Mouse (Mus musculus): ENCODE results near the gene Cdc14b. TPM values are rescaled to one million over a fixed set of nuclear protein-coding genes. Genes with fewer than 3 reads are reported as not detected.
A peak's percentile ranks its signal among the peaks of the same experiment; 100 is the strongest.

Gene Cdc14b
- polyA plus RNA-seq, 1 experiment = 0.13 TPM

- peaks cover 10% of the 10 kb centered on the region for H3K4me1 ChIP-seq
- H3K4me3 ChIP-seq (replicated peaks) = no peak overlapping the region
- TF ChIP-seq GATA1 (IDR thresholded peaks at IDR 0.05; ENCODE audit: borderline replicate concordance, low read length) (no peak), FLI1 (IDR thresholded peaks at IDR 0.05; ENCODE audit: low read length) (no peak)
- H3K9me3 ChIP-seq = no peaks in the 10 kb centered on the region
- H3K27me3 ChIP-seq (replicated peaks) = no peaks in the 10 kb centered on the region
- H3K36me3 ChIP-seq (replicated peaks; ENCODE audit: low read length) = peaks cover 18% of the 10 kb centered on the region
These were observed 91.5 kb downstream of the Cdc14b start for GRCm38 (mm10) chr13:64183583-64183982.

- H3K36me3 ChIP-seq (replicated peaks; ENCODE audit: low read length) = peaks cover 26% of the 10 kb centered on the region
- TF ChIP-seq GATA1 (IDR thresholded peaks at IDR 0.05; ENCODE audit: borderline replicate concordance, low read length) (no peak), FLI1 (IDR thresholded peaks at IDR 0.05; ENCODE audit: low read length) (no peak)
- no peak overlapping the region for H3K4me3 ChIP-seq (replicated peaks)
- no peaks in the 10 kb centered on the region for H3K9me3 ChIP-seq
- no peaks in the 10 kb centered on the region for H3K27me3 ChIP-seq (replicated peaks)
- H3K4me1 ChIP-seq = peaks cover 7% of the 10 kb centered on the region
These were observed 93.0 kb downstream of the Cdc14b start for GRCm38 (mm10) chr13:64182091-64182490.

GRCm38 (mm10) chr13:64180888-64181287, 94.2 kb downstream of the Cdc14b start:
- Histone ChIP-seq H3K27me3 (replicated peaks) (no peaks in the 10 kb centered on the region), H3K9me3 (no peaks in the 10 kb centered on the region), H3K4me3 (replicated peaks) (no peak overlapping the region), H3K4me1 (peaks cover 4% of the 10 kb centered on the region; the same call in 1 of the 2 replicates), H3K36me3 (replicated peaks; ENCODE audit: low read length) (peaks cover 26% of the 10 kb centered on the region)
- no peak for TF ChIP-seq FLI1 (IDR thresholded peaks at IDR 0.05; ENCODE audit: low read length)

- H3K27me3 ChIP-seq (replicated peaks) = no peaks in the 10 kb centered on the region
- peaks cover 4% of the 10 kb centered on the region; the same call in 1 of the 2 replicates for H3K4me1 ChIP-seq
- no peak overlapping the region for H3K4me3 ChIP-seq (replicated peaks)
- H3K36me3 ChIP-seq (replicated peaks; ENCODE audit: low read length) = peaks cover 24% of the 10 kb centered on the region
- no peaks in the 10 kb centered on the region for H3K9me3 ChIP-seq
- TF ChIP-seq FLI1 (IDR thresholded peaks at IDR 0.05; ENCODE audit: low read length) (no peak), GATA1 (IDR thresholded peaks at IDR 0.05; ENCODE audit: borderline replicate concordance, low read length) (no peak)
These were observed 94.8 kb downstream of the Cdc14b start for GRCm38 (mm10) chr13:64180300-64180699.

GRCm38 (mm10) chr13:64178746-64179652, 96.1 kb downstream of the Cdc14b start:
- no peaks in the 10 kb centered on the region for H3K27me3 ChIP-seq (replicated peaks)
- H3K4me3 ChIP-seq (replicated peaks) = no peak overlapping the region
- peaks cover 25% of the 10 kb centered on the region for H3K36me3 ChIP-seq (replicated peaks; ENCODE audit: low read length)
- peaks cover 4% of the 10 kb centered on the region; the same call in 1 of the 2 replicates for H3K4me1 ChIP-seq
- H3K9me3 ChIP-seq = no peaks in the 10 kb centered on the region
- TF ChIP-seq GATA1 (IDR thresholded peaks at IDR 0.05; ENCODE audit: borderline replicate concordance, low read length) (no peak), FLI1 (IDR thresholded peaks at IDR 0.05; ENCODE audit: low read length) (no peak)

- TF ChIP-seq GATA1 (IDR thresholded peaks at IDR 0.05; ENCODE audit: borderline replicate concordance, low read length) (no peak), FLI1 (IDR thresholded peaks at IDR 0.05; ENCODE audit: low read length) (no peak)
- no peaks in the 10 kb centered on the region for H3K27me3 ChIP-seq (replicated peaks)
These were observed 97.1 kb downstream of the Cdc14b start for GRCm38 (mm10) chr13:64178000-64178399.

GRCm38 (mm10) chr13:64169746-64170145, 105.3 kb downstream of the Cdc14b start:
- Histone ChIP-seq H3K36me3 (replicated peaks; ENCODE audit: low read length) (peaks cover 18% of the 10 kb centered on the region), H3K27me3 (replicated peaks) (no peaks in the 10 kb centered on the region), H3K9me3 (0 out of 2 replicates have a peak, but pooled peaks cover 2% of the 10 kb centered on the region), H3K4me3 (replicated peaks) (no peak overlapping the region), H3K4me1 (no peaks in the 10 kb centered on the region; the same call in 1 of the 2 replicates)
- TF ChIP-seq GATA1 (IDR thresholded peaks at IDR 0.05; ENCODE audit: borderline replicate concordance, low read length) = no peak
- no peak for TF ChIP-seq FLI1 (IDR thresholded peaks at IDR 0.05; ENCODE audit: low read length)

More at GRCm38 (mm10) chr13:64178000-64178399, 97.1 kb downstream of the Cdc14b start:
- H3K4me3 ChIP-seq (replicated peaks) = no peak overlapping the region
- H3K4me1 ChIP-seq = no peaks in the 10 kb centered on the region
- H3K36me3 ChIP-seq (replicated peaks; ENCODE audit: low read length) = peaks cover 23% of the 10 kb centered on the region
- no peaks in the 10 kb centered on the region for H3K9me3 ChIP-seq

GRCm38 (mm10) chr13:64163147-64163715, 111.9 kb downstream of the Cdc14b start:
- Histone ChIP-seq H3K4me1 (peaks cover 22% of the 10 kb centered on the region), H3K36me3 (replicated peaks; ENCODE audit: low read length) (no peaks in the 10 kb centered on the region), H3K4me3 (replicated peaks) (peak overlapping the region; percentile 97), H3K9me3 (0 out of 2 replicates have a peak, but pooled peaks cover 2% of the 10 kb centered on the region), H3K27me3 (replicated peaks) (peaks cover 6% of the 10 kb centered on the region)
- TF ChIP-seq FLI1 (IDR thresholded peaks at IDR 0.05; ENCODE audit: low read length) (no peak), GATA1 (IDR thresholded peaks at IDR 0.05; ENCODE audit: borderline replicate concordance, low read length) (no peak)

- 0 out of 2 replicates have a peak, but pooled peaks cover 2% of the 10 kb centered on the region for H3K9me3 ChIP-seq
- no peaks in the 10 kb centered on the region for H3K36me3 ChIP-seq (replicated peaks; ENCODE audit: low read length)
- TF ChIP-seq FLI1 (IDR thresholded peaks at IDR 0.05; ENCODE audit: low read length) (no peak), GATA1 (IDR thresholded peaks at IDR 0.05; ENCODE audit: borderline replicate concordance, low read length) (no peak)
- H3K4me3 ChIP-seq (replicated peaks) = peak overlapping the region; percentile 97
- H3K27me3 ChIP-seq (replicated peaks) = peaks cover 6% of the 10 kb centered on the region
- H3K4me1 ChIP-seq = peaks cover 22% of the 10 kb centered on the region
These were observed 112.5 kb downstream of the Cdc14b start for GRCm38 (mm10) chr13:64162626-64163025.
